Mouse (Mus musculus): Measurements from ENCODE around the gene Tpcn2. TPM values are rescaled to one million over a fixed set of nuclear protein-coding genes. Genes with fewer than 3 reads are reported as not detected.

Tpcn2 gene
- total and polyA plus RNA-seq, 3 experiments = 1.9 to 7.9 (median 3.0) TPM

- TF ChIP-seq EP300 (IDR thresholded peaks at IDR 0.05; ENCODE audit: insufficient read depth, low read depth, low read length) (no peak), POLR2A (IDR thresholded peaks at IDR 0.05; ENCODE audit: insufficient read depth, low read depth, low read length) (no peak), CTCF (IDR thresholded peaks at IDR 0.05) (no peak)
- Histone ChIP-seq H3K27me3 (ENCODE audit: control insufficient read depth, insufficient read depth, low read length) (no peaks in the 10 kb centered on the region), H3K4me3 (no peak overlapping the region), H3K79me2 (replicated peaks; ENCODE audit: control insufficient read depth, insufficient read depth, low read length) (no peaks in the 10 kb centered on the region), H3K36me3 (ENCODE audit: control insufficient read depth, insufficient read depth, low read length) (no peaks in the 10 kb centered on the region), H3K27ac (no peak overlapping the region), H3K9ac (ENCODE audit: low read depth, low read length) (no peak overlapping the region), H3K4me1 (ENCODE audit: control insufficient read depth, insufficient read depth, low read length) (peaks cover 6% of the 10 kb centered on the region)
- WGBS = 53% methylated on average over 6 of the region's 6 CpGs
- DNase-seq = peak in 1 of 2 experiments; percentile 24
- intact Hi-C loops (cut with DNase I) = no loop called here
Observed at GRCm38 (mm10) chr7:145239145-145239544, 44.7 kb downstream of the Tpcn2 start.

GRCm38 (mm10) chr7:145234841-145235790 is 48.7 kb downstream of the Tpcn2 start:
- Histone ChIP-seq H3K9ac (ENCODE audit: low read depth, low read length) (no peak overlapping the region), H3K27ac (no peak overlapping the region), H3K36me3 (ENCODE audit: control insufficient read depth, insufficient read depth, low read length) (no peaks in the 10 kb centered on the region), H3K27me3 (ENCODE audit: control insufficient read depth, insufficient read depth, low read length) (no peaks in the 10 kb centered on the region), H3K4me3 (no peak overlapping the region), H3K79me2 (replicated peaks; ENCODE audit: control insufficient read depth, insufficient read depth, low read length) (no peaks in the 10 kb centered on the region), H3K4me1 (ENCODE audit: control insufficient read depth, insufficient read depth, low read length) (peaks cover 4% of the 10 kb centered on the region; the same call in 1 of the 2 replicates)
- DNase-seq = no peak
- WGBS = 83% methylated on average over 10 of the region's 10 CpGs
- TF ChIP-seq POLR2A (IDR thresholded peaks at IDR 0.05; ENCODE audit: insufficient read depth, low read depth, low read length) = no peak
- TF ChIP-seq EP300 (IDR thresholded peaks at IDR 0.05; ENCODE audit: insufficient read depth, low read depth, low read length) = no peak
- no peak for TF ChIP-seq CTCF (IDR thresholded peaks at IDR 0.05)
- intact Hi-C loops (cut with DNase I) = no loop called here

GRCm38 (mm10) chr7:145231659-145232058 is 52.2 kb downstream of the Tpcn2 start:
- no peak overlapping the region for H3K4me3 ChIP-seq
- TF ChIP-seq CTCF (IDR thresholded peaks at IDR 0.05) = no peak
- TF ChIP-seq EP300 (IDR thresholded peaks at IDR 0.05; ENCODE audit: insufficient read depth, low read depth, low read length) = no peak
- TF ChIP-seq POLR2A (IDR thresholded peaks at IDR 0.05; ENCODE audit: insufficient read depth, low read depth, low read length) = no peak
- H3K79me2 ChIP-seq (replicated peaks; ENCODE audit: control insufficient read depth, insufficient read depth, low read length) = no peaks in the 10 kb centered on the region
- no peaks in the 10 kb centered on the region for H3K4me1 ChIP-seq (ENCODE audit: control insufficient read depth, insufficient read depth, low read length)
- H3K9ac ChIP-seq (ENCODE audit: low read depth, low read length) = no peak overlapping the region
- intact Hi-C loops (cut with DNase I) = no loop called here
- H3K27me3 ChIP-seq (ENCODE audit: control insufficient read depth, insufficient read depth, low read length) = no peaks in the 10 kb centered on the region
- no peaks in the 10 kb centered on the region for H3K36me3 ChIP-seq (ENCODE audit: control insufficient read depth, insufficient read depth, low read length)
- WGBS = 60% methylated on average over 9 of the region's 9 CpGs
- DNase-seq = peak; percentile 51 to 67
- H3K27ac ChIP-seq = no peak overlapping the region

GRCm38 (mm10) chr7:145226641-145227040 is 57.2 kb downstream of the Tpcn2 start:
- H3K9ac ChIP-seq (ENCODE audit: low read depth, low read length) = no peak overlapping the region
- 87% methylated on average over 6 of the region's 6 CpGs for WGBS
- intact Hi-C loops (cut with DNase I) = no loop called here
- H3K36me3 ChIP-seq (ENCODE audit: control insufficient read depth, insufficient read depth, low read length) = no peaks in the 10 kb centered on the region
- H3K27me3 ChIP-seq (ENCODE audit: control insufficient read depth, insufficient read depth, low read length) = no peaks in the 10 kb centered on the region
- TF ChIP-seq EP300 (IDR thresholded peaks at IDR 0.05; ENCODE audit: insufficient read depth, low read depth, low read length) = no peak
- no peak for TF ChIP-seq CTCF (IDR thresholded peaks at IDR 0.05)
- no peak for TF ChIP-seq POLR2A (IDR thresholded peaks at IDR 0.05; ENCODE audit: insufficient read depth, low read depth, low read length)
- no peak overlapping the region for H3K4me3 ChIP-seq
- no peak overlapping the region for H3K27ac ChIP-seq
- no peaks in the 10 kb centered on the region for H3K79me2 ChIP-seq (replicated peaks; ENCODE audit: control insufficient read depth, insufficient read depth, low read length)
- DNase-seq = no peak
- H3K4me1 ChIP-seq (ENCODE audit: control insufficient read depth, insufficient read depth, low read length) = peaks cover 4% of the 10 kb centered on the region

- 73% methylated on average over 6 of the region's 6 CpGs for WGBS
- no peaks in the 10 kb centered on the region for H3K36me3 ChIP-seq (ENCODE audit: control insufficient read depth, insufficient read depth, low read length)
- TF ChIP-seq EP300 (IDR thresholded peaks at IDR 0.05; ENCODE audit: insufficient read depth, low read depth, low read length) (no peak), CTCF (IDR thresholded peaks at IDR 0.05) (no peak), POLR2A (IDR thresholded peaks at IDR 0.05; ENCODE audit: insufficient read depth, low read depth, low read length) (no peak)
- H3K4me1 ChIP-seq (ENCODE audit: control insufficient read depth, insufficient read depth, low read length) = peaks cover 6% of the 10 kb centered on the region
- intact Hi-C loops (cut with DNase I) = no loop called here
- H3K27me3 ChIP-seq (ENCODE audit: control insufficient read depth, insufficient read depth, low read length) = no peaks in the 10 kb centered on the region
- H3K27ac ChIP-seq = no peak overlapping the region
- no peak overlapping the region for H3K4me3 ChIP-seq
- H3K79me2 ChIP-seq (replicated peaks; ENCODE audit: control insufficient read depth, insufficient read depth, low read length) = no peaks in the 10 kb centered on the region
- no peak overlapping the region for H3K9ac ChIP-seq (ENCODE audit: low read depth, low read length)
- DNase-seq = no peak
Observed at GRCm38 (mm10) chr7:145225626-145226025, 58.2 kb downstream of the Tpcn2 start.

Measured in heart, adult 2 months (tissue).